Mouse (Mus musculus) MEL (cell line): Measurements from ENCODE around the gene Psap. TPM values are rescaled to one million over a fixed set of nuclear protein-coding genes. Genes with fewer than 3 reads are reported as not detected.

Source experiments
- DNase-seq: peaks from one replicate; pipeline ENCODE4 v3.0.0; 2011; ENCODE audit warnings: low read depth, low spot score
- H3K27ac ChIP-seq: 2 replicates; pipeline ENCODE4 v1.5.1; 2012; ENCODE audit warnings: low read depth, mild to moderate bottlenecking, control low read depth, low read length, moderate library complexity; ENCODE audit not compliant: control insufficient read depth
- H3K27me3 ChIP-seq, 2 experiments: fragments of 150-350 bp in 1 of 2; sonication (generic) in 1 of 2; 2 replicates each; pipeline ENCODE4 v1.6.1; 2012; ENCODE audit warnings: low read length in 2 of 2, mild to moderate bottlenecking in 2 of 2, improper control_type of control experiment in 1 of 2, moderate library complexity in 1 of 2; ENCODE audit not compliant: insufficient read depth in 2 of 2, control insufficient read depth in 1 of 2
- H3K36me3 ChIP-seq, 2 experiments: 2 replicates each; pipeline ENCODE4 v1.6.1; 2012 to 2014; ENCODE audit warnings: low read length in 2 of 2, improper control_type of control experiment in 1 of 2, inconsistent platforms in 1 of 2, mild to moderate bottlenecking in 1 of 2; ENCODE audit not compliant: insufficient read depth in 2 of 2, control insufficient read depth in 1 of 2
- H3K4me1 ChIP-seq, 2 experiments: fragments of 150-350 bp in 1 of 2; sonication (generic) in 1 of 2; 2 replicates each; pipeline ENCODE4 v1.6.1; 2012; ENCODE audit warnings: low read length in 2 of 2, improper control_type of control experiment in 1 of 2, mild to moderate bottlenecking in 1 of 2; ENCODE audit not compliant: insufficient read depth in 2 of 2, control insufficient read depth in 1 of 2
- H3K4me3 ChIP-seq, 2 experiments: fragments of 150-350 bp in 1 of 2; sonication (generic) in 1 of 2; 2 replicates each; pipeline ENCODE4 v1.5.1; 2012; ENCODE audit warnings: low read depth in 2 of 2, low read length in 2 of 2, mild to moderate bottlenecking in 2 of 2, moderate library complexity in 2 of 2, control low read depth in 1 of 2, improper control_type of control experiment in 1 of 2; ENCODE audit not compliant: control insufficient read depth in 1 of 2, insufficient read depth in 1 of 2
- H3K79me2 ChIP-seq: 2 replicates; pipeline ENCODE4 v1.6.1; 2012; ENCODE audit warnings: mild to moderate bottlenecking, low read length, moderate library complexity; ENCODE audit not compliant: control insufficient read depth, poor library complexity, insufficient read depth
- H3K9ac ChIP-seq: 2 replicates; pipeline ENCODE4 v1.6.1; 2012; ENCODE audit warnings: low read depth, mild to moderate bottlenecking, control low read depth, low read length, moderate library complexity; ENCODE audit not compliant: control insufficient read depth, poor library complexity, severe bottlenecking
- H3K9me3 ChIP-seq: fragments of 150-350 bp; sonication (generic); replicated peaks from 2 replicates; pipeline ENCODE4 v1.6.1; 2012; ENCODE audit warnings: mild to moderate bottlenecking, low read length, improper control_type of control experiment, moderate library complexity; ENCODE audit not compliant: insufficient read depth
- BHLHE40 ChIP-seq: IDR thresholded peaks from 2 replicates; pipeline ENCODE4 v1.6.1; 2012; ENCODE audit warnings: low read depth, mild to moderate bottlenecking, inconsistent platforms, low read length, improper control_type of control experiment, borderline replicate concordance
- CHD1 ChIP-seq: IDR thresholded peaks from 2 replicates; pipeline ENCODE4 v1.6.1; 2012; ENCODE audit warnings: low read depth, mild to moderate bottlenecking, inconsistent platforms, low read length, improper control_type of control experiment
- E2F4 ChIP-seq: IDR thresholded peaks from 2 replicates; pipeline ENCODE4 v1.6.1; 2011; ENCODE audit warnings: low read depth, low read length, improper control_type of control experiment, borderline replicate concordance
- GABPA ChIP-seq: IDR thresholded peaks from 2 replicates; pipeline ENCODE4 v1.6.1; 2012; ENCODE audit warnings: low read depth, mild to moderate bottlenecking, inconsistent platforms, low read length, improper control_type of control experiment, moderate library complexity
- GATA1 ChIP-seq: IDR thresholded peaks from 2 replicates; pipeline ENCODE4 v1.6.1; 2011; ENCODE audit warnings: low read depth, low read length, improper control_type of control experiment
- JUND ChIP-seq: IDR thresholded peaks from 2 replicates; pipeline ENCODE4 v1.6.1; 2011; ENCODE audit warnings: low read depth, mild to moderate bottlenecking, improper control_type of control experiment, low read length
- MAFK ChIP-seq: IDR thresholded peaks from 2 replicates; pipeline ENCODE4 v1.6.1; 2011; ENCODE audit warnings: low read depth, mild to moderate bottlenecking, low read length, improper control_type of control experiment, borderline replicate concordance
- MAZ ChIP-seq: IDR thresholded peaks from 2 replicates; pipeline ENCODE4 v1.6.1; 2012; ENCODE audit warnings: low read depth, mild to moderate bottlenecking, inconsistent platforms, low read length, improper control_type of control experiment
- NRF1 ChIP-seq: IDR thresholded peaks from 2 replicates; pipeline ENCODE4 v1.6.1; 2014; ENCODE audit warnings: low read depth, mild to moderate bottlenecking, inconsistent platforms, low read length, improper control_type of control experiment, moderate library complexity; ENCODE audit not compliant: poor library complexity, insufficient read depth, severe bottlenecking
- POLR2AphosphoS2 ChIP-seq: IDR thresholded peaks from 2 replicates; pipeline ENCODE4 v1.6.1; 2011; ENCODE audit warnings: low read length, improper control_type of control experiment
- POLR2AphosphoS5 ChIP-seq: IDR thresholded peaks from 2 replicates; pipeline ENCODE4 v1.6.1; 2012; ENCODE audit warnings: low read depth, borderline replicate concordance, mild to moderate bottlenecking, inconsistent platforms, low read length, moderate library complexity, mixed read lengths
- SMC3 ChIP-seq: IDR thresholded peaks from 2 replicates; pipeline ENCODE4 v1.6.1; 2011; ENCODE audit warnings: low read depth, low read length, improper control_type of control experiment
- UBTF ChIP-seq: IDR thresholded peaks from 2 replicates; pipeline ENCODE4 v1.6.1; 2012; ENCODE audit warnings: low read depth, mild to moderate bottlenecking, inconsistent platforms, low read length, improper control_type of control experiment, moderate library complexity, borderline replicate concordance; ENCODE audit not compliant: insufficient read depth
- ZC3H11A ChIP-seq: IDR thresholded peaks from 2 replicates; pipeline ENCODE4 v1.6.1; 2012; ENCODE audit warnings: low read depth, mild to moderate bottlenecking, inconsistent platforms, low read length, improper control_type of control experiment
- ZKSCAN1 ChIP-seq: IDR thresholded peaks from 2 replicates; pipeline ENCODE4 v1.6.1; 2012; ENCODE audit warnings: low read depth, mild to moderate bottlenecking, inconsistent platforms, low read length, improper control_type of control experiment, moderate library complexity
- polyA plus RNA-seq, 2 experiments: library from polyadenylated mRNA; stranded (reverse) in 1 of 2; unstranded in 1 of 2; fragments of >175 nt in 1 of 2; fragments of >200 nt in 1 of 2; gene quantifications; 2 replicates each; pipeline versions ENCODE4 v1.2.1 to v1.2.4; 2012; ENCODE audit warnings: low replicate concordance in 2 of 2, low read depth in 1 of 2; ENCODE audit not compliant: insufficient read length in 2 of 2, insufficient read depth in 1 of 2, missing spikeins in 1 of 2
- total RNA-seq: library from RNA; depleted of rRNA; stranded (reverse); fragments of 300-350 nt; gene quantifications from 2 replicates; pipeline ENCODE4 v1.2.3, GENCODE M21; 2012

Psap gene
- total and polyA plus RNA-seq, 3 experiments: 56.8 to 153 (median 106) TPM

DNA sequence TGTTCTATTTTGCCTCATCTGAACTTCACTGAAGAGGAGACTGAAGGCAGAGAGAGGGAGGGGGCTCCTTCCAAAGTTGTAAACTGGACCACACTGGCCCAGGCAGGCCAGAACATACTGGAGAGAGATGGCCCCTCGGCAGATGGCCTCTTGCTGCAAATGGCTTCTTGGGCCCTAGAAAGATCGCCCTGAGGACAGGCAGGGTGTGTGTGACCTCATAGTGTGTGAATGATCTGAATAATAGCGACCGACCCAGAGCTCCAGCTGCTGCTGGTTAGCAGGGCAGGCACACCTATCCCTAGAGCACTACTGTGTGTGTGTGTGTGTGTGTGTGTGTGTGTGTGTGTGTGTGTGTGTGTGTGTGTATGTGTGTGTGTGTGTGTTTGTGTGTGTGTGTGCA, 25.2 kb upstream of the Psap start:
- Histone ChIP-seq H3K9me3 (no peaks in the 10 kb centered on the region), H3K27ac (no peak overlapping the region), H3K4me1 (peaks cover 0 to 13% of the 10 kb centered on the region in 2 experiments; a peak in 2 of 4 replicates), H3K79me2 (no peaks in the 10 kb centered on the region), H3K27me3 (no peaks in the 10 kb centered on the region), H3K4me3 (no peak overlapping the region), H3K9ac (no peak overlapping the region), H3K36me3 (peaks cover 0 to 5% of the 10 kb centered on the region in 2 experiments; a peak in 2 of 4 replicates)
- no peak for DNase-seq
- no peak for TF ChIP-seq CHD1
- no peak for TF ChIP-seq MAFK

DNA sequence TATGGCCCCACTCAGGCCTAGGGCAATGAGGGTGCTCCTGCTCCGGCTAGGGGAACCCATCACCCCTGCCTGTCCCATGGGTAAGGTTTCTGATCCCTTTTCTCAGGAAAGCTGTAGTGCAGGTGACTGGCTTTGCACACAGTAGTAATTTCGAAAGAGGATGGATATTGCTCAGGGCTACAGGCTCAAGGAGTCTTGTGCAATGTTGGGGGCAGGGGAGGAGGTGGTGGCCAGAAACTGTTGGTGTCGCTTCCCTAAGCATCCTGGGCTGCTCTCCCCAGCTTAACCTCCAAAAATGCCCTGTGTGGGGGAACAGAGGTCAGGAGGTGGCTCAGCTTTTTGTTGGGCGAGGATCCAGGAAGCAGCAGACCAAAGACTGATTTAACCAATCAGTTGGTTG, 24.8 kb upstream of the Psap start:
- no peak for TF ChIP-seq GABPA
- TF ChIP-seq POLR2AphosphoS2: no peak
- TF ChIP-seq GATA1: no peak
- no peak for TF ChIP-seq BHLHE40
- no peak for TF ChIP-seq UBTF
- no peak for TF ChIP-seq CHD1
- no peak for TF ChIP-seq E2F4
- no peak for TF ChIP-seq SMC3
- no peak for TF ChIP-seq JUND
- TF ChIP-seq NRF1: no peak
- TF ChIP-seq ZC3H11A: no peak
- TF ChIP-seq MAZ: no peak
- TF ChIP-seq POLR2AphosphoS5: no peak
- TF ChIP-seq ZKSCAN1: no peak
- Histone ChIP-seq H3K27ac (no peak overlapping the region), H3K4me3 (no peak overlapping the region)

More for the DNA sequence above, 24.8 kb upstream of the Psap start:
- Histone ChIP-seq H3K36me3 (peaks cover 0 to 5% of the 10 kb centered on the region in 2 experiments; a peak in 2 of 4 replicates), H3K79me2 (no peaks in the 10 kb centered on the region), H3K27me3 (no peaks in the 10 kb centered on the region), H3K9ac (no peak overlapping the region), H3K9me3 (no peaks in the 10 kb centered on the region), H3K4me1 (peaks cover 0 to 13% of the 10 kb centered on the region in 2 experiments; a peak in 2 of 4 replicates)
- DNase-seq: no peak
